Mouse (Mus musculus) CH12.LX (cell line): Measurements from ENCODE around the gene Bid. TPM values are rescaled to one million over a fixed set of nuclear protein-coding genes. Genes with fewer than 3 reads are reported as not detected.
"Not testable (repeated sequence)": the region's sequence is repeated elsewhere in the genome, so short reads cannot be mapped to it uniquely, and the experiment has no call there.

Experiments
- DNase-seq: peaks from one replicate; pipeline ENCODE4 v3.0.0-alpha.2; 2013; ENCODE audit errors: extremely low read depth
- H3K27ac ChIP-seq: 2 replicates; pipeline ENCODE4 v1.5.1; 2012; ENCODE audit warnings: low read depth, mild to moderate bottlenecking, control low read depth, moderate library complexity; ENCODE audit not compliant: insufficient read depth
- H3K27me3 ChIP-seq: replicated peaks from 2 replicates; pipeline ENCODE3; 2012; ENCODE audit warnings: inconsistent platforms
- H3K36me3 ChIP-seq, 2 experiments: replicated peaks in 1 of 2; 2 replicates each; pipeline versions ENCODE3 to v1.6.1; 2012; ENCODE audit warnings: inconsistent platforms in 1 of 2, low read length in 1 of 2, mild to moderate bottlenecking in 1 of 2, mixed read lengths in 1 of 2, moderate library complexity in 1 of 2; ENCODE audit not compliant: control insufficient read depth in 1 of 2, insufficient read depth in 1 of 2
- H3K4me1 ChIP-seq, 2 experiments: 2 replicates each; pipeline ENCODE4 v1.6.1; 2012; ENCODE audit warnings: inconsistent platforms in 1 of 2, moderate library complexity in 1 of 2; ENCODE audit not compliant: insufficient read depth in 2 of 2, control insufficient read depth in 1 of 2
- H3K4me2 ChIP-seq: 2 replicates; pipeline ENCODE4 v1.6.1; 2012; ENCODE audit warnings: low read depth, mild to moderate bottlenecking, control low read depth; ENCODE audit not compliant: poor library complexity, insufficient read depth, severe bottlenecking
- H3K4me3 ChIP-seq, 3 experiments: fragments of 150-350 bp in 1 of 3; sonication (generic) in 1 of 3; replicated peaks in 1 of 3; 2 replicates each; pipeline versions ENCODE3 to v1.5.1; 2011 to 2012; ENCODE audit warnings: low read depth in 2 of 3, low read length in 2 of 3, mild to moderate bottlenecking in 2 of 3, moderate library complexity in 2 of 3, control low read depth in 1 of 3, improper control_type of control experiment in 1 of 3, inconsistent platforms in 1 of 3, mixed read lengths in 1 of 3; ENCODE audit not compliant: poor library complexity in 1 of 3
- H3K79me2 ChIP-seq: replicated peaks from 2 replicates; pipeline ENCODE4 v1.6.1; 2012; ENCODE audit warnings: mild to moderate bottlenecking, moderate library complexity; ENCODE audit not compliant: control insufficient read depth, poor library complexity, insufficient read depth, severe bottlenecking; ENCODE audit errors: extremely low read depth
- H3K9ac ChIP-seq: 2 replicates; pipeline ENCODE4 v1.6.1; 2012; ENCODE audit warnings: low read depth, mild to moderate bottlenecking, control low read depth, moderate library complexity; ENCODE audit not compliant: insufficient read depth
- H3K9me3 ChIP-seq: replicated peaks from 2 replicates; pipeline ENCODE3; 2012; ENCODE audit warnings: low read length, inconsistent platforms, mixed read lengths
- CHD1 ChIP-seq: IDR thresholded peaks from 2 replicates; pipeline ENCODE4 v1.6.1; 2012; ENCODE audit warnings: low read depth, low read length, improper control_type of control experiment, inconsistent platforms
- CHD2 ChIP-seq: IDR thresholded peaks from 2 replicates; pipeline ENCODE4 v1.6.1; 2011; ENCODE audit warnings: low read length, improper control_type of control experiment
- CTCF ChIP-seq, 2 experiments: IDR thresholded peaks in 1 of 2; conservative IDR thresholded peaks in 1 of 2; 2 replicates each; pipeline ENCODE4 v1.5.1; 2011 to 2012; ENCODE audit warnings: low read depth in 2 of 2, low read length in 2 of 2, improper control_type of control experiment in 1 of 2, inconsistent platforms in 1 of 2, mild to moderate bottlenecking in 1 of 2, moderate library complexity in 1 of 2
- E2F4 ChIP-seq: IDR thresholded peaks from 2 replicates; pipeline ENCODE4 v1.6.1; 2011; ENCODE audit warnings: low read depth, low read length, improper control_type of control experiment; ENCODE audit not compliant: insufficient replicate concordance
- ETS1 ChIP-seq: conservative IDR thresholded peaks from 2 replicates; pipeline ENCODE4 v1.6.1; 2012; ENCODE audit warnings: low read depth, mild to moderate bottlenecking, inconsistent platforms, low read length, improper control_type of control experiment, moderate library complexity
- GABPA ChIP-seq: IDR thresholded peaks from 2 replicates; pipeline ENCODE4 v1.6.1; 2012; ENCODE audit warnings: low read depth, low read length, improper control_type of control experiment, inconsistent platforms; ENCODE audit not compliant: insufficient replicate concordance
- HCFC1 ChIP-seq: IDR thresholded peaks from 2 replicates; pipeline ENCODE4 v1.6.1; 2012; ENCODE audit warnings: low read depth, mild to moderate bottlenecking, inconsistent platforms, low read length, improper control_type of control experiment
- IRF4 ChIP-seq: IDR thresholded peaks from 2 replicates; pipeline ENCODE4 v1.6.1; 2014; ENCODE audit warnings: low read depth, mild to moderate bottlenecking, inconsistent platforms, low read length, improper control_type of control experiment
- JUN ChIP-seq: IDR thresholded peaks from 2 replicates; pipeline ENCODE4 v1.6.1; 2011; ENCODE audit warnings: low read depth, mild to moderate bottlenecking, low read length, improper control_type of control experiment, moderate library complexity; ENCODE audit not compliant: insufficient read depth
- KAT2A ChIP-seq: IDR thresholded peaks from 2 replicates; pipeline ENCODE4 v1.6.1; 2012; ENCODE audit warnings: low read length, improper control_type of control experiment, inconsistent platforms; ENCODE audit not compliant: insufficient replicate concordance
- MAFK ChIP-seq: IDR thresholded peaks from 2 replicates; pipeline ENCODE4 v1.6.1; 2011; ENCODE audit warnings: low read length, improper control_type of control experiment; ENCODE audit not compliant: insufficient replicate concordance
- MAX ChIP-seq: IDR thresholded peaks from 2 replicates; pipeline ENCODE4 v1.6.1; 2011; ENCODE audit warnings: low read length, improper control_type of control experiment
- MEF2A ChIP-seq: IDR thresholded peaks from 2 replicates; pipeline ENCODE4 v1.6.1; 2014; ENCODE audit warnings: low read depth, mild to moderate bottlenecking, inconsistent platforms, low read length, improper control_type of control experiment, borderline replicate concordance
- NRF1 ChIP-seq: IDR thresholded peaks from 2 replicates; pipeline ENCODE4 v1.6.1; 2014; ENCODE audit warnings: low read depth, mild to moderate bottlenecking, inconsistent platforms, low read length, improper control_type of control experiment, moderate library complexity
- PAX5 ChIP-seq: IDR thresholded peaks from 2 replicates; pipeline ENCODE4 v1.6.1; 2012; ENCODE audit warnings: low read length, inconsistent platforms, mixed read lengths
- RAD21 ChIP-seq: IDR thresholded peaks from 2 replicates; pipeline ENCODE4 v1.6.1; 2011; ENCODE audit warnings: low read depth, mild to moderate bottlenecking, low read length, improper control_type of control experiment, moderate library complexity
- SIN3A ChIP-seq: IDR thresholded peaks from 2 replicates; pipeline ENCODE4 v1.6.1; 2012; ENCODE audit warnings: low read length, improper control_type of control experiment, inconsistent platforms
- TBP ChIP-seq: conservative IDR thresholded peaks from 2 replicates; pipeline ENCODE4 v1.6.1; 2011; ENCODE audit warnings: low read depth, low read length, improper control_type of control experiment
- UBTF ChIP-seq: IDR thresholded peaks from 2 replicates; pipeline ENCODE4 v1.6.1; 2012; ENCODE audit warnings: low read depth, mild to moderate bottlenecking, inconsistent platforms, low read length, improper control_type of control experiment, moderate library complexity
- USF2 ChIP-seq: conservative IDR thresholded peaks from 2 replicates; pipeline ENCODE4 v1.6.1; 2011; ENCODE audit warnings: low read depth, low read length, improper control_type of control experiment
- ZMIZ1 ChIP-seq: IDR thresholded peaks from 2 replicates; pipeline ENCODE4 v1.6.1; 2012; ENCODE audit warnings: low read depth, mild to moderate bottlenecking, inconsistent platforms, low read length, improper control_type of control experiment
- ZNF384 ChIP-seq: IDR thresholded peaks from 2 replicates; pipeline ENCODE4 v1.6.1; 2012; ENCODE audit warnings: low read depth, low read length, improper control_type of control experiment, inconsistent platforms
- dilution Hi-C: fragments of 300-500 bp; cut with MboI; formaldehyde crosslinking; loops from 2 replicates; pipeline ENCODE4 v1.14.3; 2020; ENCODE audit warnings: low sequenced_read_pairs; ENCODE audit not compliant: extremely low pct_unique_long_range_greater_than_20kb, extremely low pct_ligation_motif_present
- in situ Hi-C: fragments of 300-500 bp; cut with MboI; formaldehyde crosslinking; loops from 3 replicates; pipeline ENCODE4 v1.14.3; 2019; ENCODE audit warnings: low sequenced_read_pairs, low pct_ligation_motif_present, low pct_unique_long_range_greater_than_20kb, mixed read lengths
- polyA plus RNA-seq: library from polyadenylated mRNA; unstranded; fragments of >175 nt; gene quantifications from 2 replicates; pipeline ENCODE4 v1.2.1, GENCODE M21; 2012; ENCODE audit warnings: low read depth; ENCODE audit not compliant: insufficient read length
- total RNA-seq, 2 experiments: library from RNA; depleted of rRNA; stranded (reverse); fragments of 300-350 nt in 1 of 2; fragments of >200 nt in 1 of 2; gene quantifications; 2 replicates each; pipeline ENCODE4 v1.2.3; 2012 to 2014

Bid gene
- total and polyA plus RNA-seq, 3 experiments, result 102 to 148 (median 144) TPM

- in situ Hi-C loops, result no loop called here
- dilution Hi-C loops, result no loop called here
- peaks cover 0 to 9% of the 10 kb centered on the region in 2 experiments; a peak in 1 of 4 replicates for H3K4me1 ChIP-seq
- no peak overlapping the region for H3K9ac ChIP-seq
- H3K36me3 ChIP-seq, result peaks cover 8 to 76% of the 10 kb centered on the region in 2 experiments
- H3K9me3 ChIP-seq, result no peaks in the 10 kb centered on the region
- TF ChIP-seq PAX5 (no peak), MAFK (no peak), ZMIZ1 (no peak), HCFC1 (no peak), IRF4 (no peak), MEF2A (no peak), UBTF (no peak), NRF1 (no peak), JUN (no peak), ZNF384 (no peak), KAT2A (no peak), CTCF (conservative IDR thresholded peaks at IDR 0.05 in 1 of 2, IDR thresholded peaks at IDR 0.05 in 1 of 2; ENCODE audit: low read depth in 2 of 2, low read length in 2 of 2) (no peak), E2F4 (no peak), CHD1 (no peak), CHD2 (no peak)
- no peak overlapping the region for H3K4me3 ChIP-seq
- H3K27me3 ChIP-seq, result no peaks in the 10 kb centered on the region
- no peak overlapping the region for H3K27ac ChIP-seq
- H3K79me2 ChIP-seq, result peaks cover 6% of the 10 kb centered on the region; the same call in 1 of the 2 replicates
- DNase-seq, result no peak
- no peak overlapping the region for H3K4me2 ChIP-seq
These were observed 58.4 kb downstream of the Bid start for GRCm38 (mm10) chr6:120858217-120858711.

GRCm38 (mm10) chr6:120854413-120854812 is 62.2 kb downstream of the Bid start:
- Histone ChIP-seq H3K36me3 (peaks cover 22 to 65% of the 10 kb centered on the region in 2 experiments), H3K27ac (no peak overlapping the region), H3K4me2 (no peak overlapping the region), H3K4me1 (peaks cover 0 to 9% of the 10 kb centered on the region in 2 experiments; a peak in 1 of 4 replicates), H3K79me2 (no peaks in the 10 kb centered on the region; the same call in 1 of the 2 replicates), H3K9ac (no peak overlapping the region), H3K4me3 (no peak overlapping the region), H3K27me3 (no peaks in the 10 kb centered on the region), H3K9me3 (no peaks in the 10 kb centered on the region)
- dilution Hi-C loops, result no loop called here
- in situ Hi-C loops, result no loop called here
- no peak for DNase-seq
- TF ChIP-seq RAD21, result no peak
- no peak for TF ChIP-seq ETS1
- no peak for TF ChIP-seq MAX
- no peak for TF ChIP-seq IRF4
- TF ChIP-seq GABPA, result no peak
- TF ChIP-seq SIN3A, result no peak
- no peak for TF ChIP-seq TBP
- no peak for TF ChIP-seq USF2

DNA sequence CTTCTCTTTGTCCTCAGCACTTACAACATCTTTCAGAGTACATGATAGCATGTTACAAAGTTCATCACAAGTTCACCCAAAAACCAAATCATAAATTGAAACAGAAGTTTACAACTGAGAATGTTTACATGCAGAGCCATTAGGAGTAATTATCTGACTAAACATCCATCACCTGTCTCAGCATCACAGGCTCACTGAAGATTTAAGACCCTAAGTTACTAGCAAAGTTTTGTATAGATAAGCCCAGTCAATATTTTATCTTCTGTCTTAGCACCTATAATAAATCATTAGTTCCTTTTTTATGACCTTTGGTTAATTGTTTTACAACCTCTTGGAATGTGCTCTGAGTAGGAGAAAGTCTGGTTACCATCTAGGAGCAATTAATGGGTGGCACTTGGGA is 65.9 kb downstream of the Bid start:
- H3K79me2 ChIP-seq, dilution Hi-C loops, H3K27me3 ChIP-seq, H3K4me3 ChIP-seq, in situ Hi-C loops, H3K4me1 ChIP-seq, DNase-seq, H3K27ac ChIP-seq, H3K9me3 ChIP-seq, H3K9ac ChIP-seq, H3K4me2 ChIP-seq: not testable (repeated sequence)
- H3K36me3 ChIP-seq, result peaks cover 32 to 54% of the 10 kb centered on the region in 2 experiments
